Mouse (Mus musculus): Measurements from ENCODE around the gene Reps1. TPM values are rescaled to one million over a fixed set of nuclear protein-coding genes. Genes with fewer than 3 reads are reported as not detected.

The Reps1 gene
- polyA plus RNA-seq, 1 experiment from 2014 or later = 26.7 TPM

Other genes with a start within 250 kb of the Reps1 start
- 5.2 and 6.7 TPM in 2 replicates for gene Heca, start 107.8 kb upstream of the Reps1 start, polyA plus RNA-seq (2014; fragmentation: Nextera tagmentation; extraction: Ambion mirVana)
- gene Abracl, start 32.6 kb upstream of the Reps1 start, polyA plus RNA-seq (2014; fragmentation: Nextera tagmentation; extraction: Ambion mirVana) = 178 and 186 TPM in 2 replicates
- gene Ect2l, start 155.0 kb downstream of the Reps1 start, polyA plus RNA-seq (2014; fragmentation: Nextera tagmentation; extraction: Ambion mirVana) = 0.26 TPM in 1 of 2 replicates, not detected in the other
- gene Ccdc28a, start 179.1 kb downstream of the Reps1 start, polyA plus RNA-seq (2014; fragmentation: Nextera tagmentation; extraction: Ambion mirVana) = 11.1 and 14.5 TPM in 2 replicates